Mouse (Mus musculus): Measurements from ENCODE around the gene Cotl1. TPM values are rescaled to one million over a fixed set of nuclear protein-coding genes. Genes with fewer than 3 reads are reported as not detected.
A peak's percentile ranks its signal among the peaks of the same experiment; 100 is the strongest.

Cotl1 gene
- total RNA-seq, 2 experiments from 2014 or later: 526 to 532 TPM

DNA sequence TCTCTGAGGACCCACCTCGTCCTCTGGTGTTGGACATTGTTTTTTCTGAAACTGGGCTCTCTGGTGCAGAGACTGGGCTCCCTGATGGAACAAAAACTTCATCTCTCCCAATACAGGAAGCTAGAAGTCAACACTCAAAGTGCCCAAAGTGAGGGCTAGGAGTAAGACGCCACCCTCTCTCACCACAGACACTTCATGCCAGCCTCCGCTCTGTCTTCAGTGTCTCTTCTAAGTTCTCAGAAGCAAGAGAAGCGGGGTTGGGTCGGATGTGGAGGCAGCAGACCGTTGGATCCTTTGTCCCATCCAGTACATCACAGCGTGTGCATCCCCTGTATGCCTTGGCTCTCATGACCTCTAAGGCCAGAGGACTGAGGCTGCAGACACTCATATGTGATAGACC, 50.8 kb downstream of the Cotl1 start:
- ATAC-seq (ENCODE audit: poor library complexity, severe bottlenecking): no peak

DNA sequence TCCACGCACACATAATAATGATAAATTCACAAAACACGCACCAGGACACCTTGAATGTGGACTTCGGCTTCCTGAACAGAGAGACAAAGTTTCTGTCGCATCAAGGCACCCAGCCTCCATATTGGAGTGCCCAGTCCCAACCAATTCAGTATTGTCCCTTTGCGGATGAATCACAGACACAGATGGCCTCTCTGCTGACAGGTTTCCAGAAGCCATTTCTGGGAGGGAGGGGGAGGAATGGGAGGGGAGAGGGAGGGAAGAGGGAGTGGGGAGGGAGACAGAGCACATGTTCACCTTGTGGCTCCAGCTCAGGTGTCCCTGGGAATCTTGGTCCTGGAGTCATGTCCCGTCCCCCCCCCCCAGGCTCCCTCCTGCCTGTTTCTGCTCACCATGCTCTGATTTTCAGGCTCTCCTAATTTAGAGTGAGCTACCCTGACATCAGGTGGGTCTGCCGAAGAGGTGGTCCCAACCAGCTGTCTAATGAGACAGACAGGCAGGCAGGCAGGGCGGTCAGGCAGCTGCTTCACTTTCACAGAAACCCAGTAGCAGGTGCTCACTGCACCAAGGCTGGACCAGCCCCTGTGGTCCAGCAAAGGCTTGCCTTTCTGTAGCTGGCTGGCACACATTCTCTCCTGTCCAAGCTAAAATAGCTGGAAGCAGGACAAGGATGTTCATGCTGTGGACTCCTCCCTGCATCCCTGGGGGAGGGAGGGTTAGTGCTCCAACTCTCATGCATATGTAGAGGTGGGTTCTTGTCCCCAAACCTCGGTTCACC, 51.5 kb downstream of the Cotl1 start:
- no peak for ATAC-seq (ENCODE audit: poor library complexity, severe bottlenecking)

DNA sequence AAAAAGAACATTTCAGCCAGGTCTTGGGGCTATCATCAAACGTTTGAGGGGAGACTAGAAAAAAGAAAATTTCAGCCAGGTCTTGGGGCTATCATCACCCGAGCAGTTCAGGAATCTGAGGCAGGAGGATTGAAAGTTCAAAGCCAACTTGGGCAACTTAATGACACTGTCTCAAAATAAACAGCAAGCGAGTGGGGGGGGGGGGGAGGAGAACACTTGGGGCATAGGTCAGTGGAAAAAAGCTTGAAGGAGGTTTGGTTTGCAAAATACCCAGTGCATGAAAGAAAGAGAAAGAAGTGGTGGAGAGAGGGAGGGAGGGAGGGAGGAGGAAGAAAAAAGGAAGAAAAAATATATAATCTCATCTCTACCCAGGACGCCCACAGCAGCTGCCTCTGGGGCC, 53.0 kb downstream of the Cotl1 start:
- ATAC-seq (ENCODE audit: poor library complexity, severe bottlenecking): no peak

- ATAC-seq (ENCODE audit: poor library complexity, severe bottlenecking): no peak
These were observed 53.5 kb downstream of the Cotl1 start for GRCm38 (mm10) chr8:119786871-119787270.

DNA sequence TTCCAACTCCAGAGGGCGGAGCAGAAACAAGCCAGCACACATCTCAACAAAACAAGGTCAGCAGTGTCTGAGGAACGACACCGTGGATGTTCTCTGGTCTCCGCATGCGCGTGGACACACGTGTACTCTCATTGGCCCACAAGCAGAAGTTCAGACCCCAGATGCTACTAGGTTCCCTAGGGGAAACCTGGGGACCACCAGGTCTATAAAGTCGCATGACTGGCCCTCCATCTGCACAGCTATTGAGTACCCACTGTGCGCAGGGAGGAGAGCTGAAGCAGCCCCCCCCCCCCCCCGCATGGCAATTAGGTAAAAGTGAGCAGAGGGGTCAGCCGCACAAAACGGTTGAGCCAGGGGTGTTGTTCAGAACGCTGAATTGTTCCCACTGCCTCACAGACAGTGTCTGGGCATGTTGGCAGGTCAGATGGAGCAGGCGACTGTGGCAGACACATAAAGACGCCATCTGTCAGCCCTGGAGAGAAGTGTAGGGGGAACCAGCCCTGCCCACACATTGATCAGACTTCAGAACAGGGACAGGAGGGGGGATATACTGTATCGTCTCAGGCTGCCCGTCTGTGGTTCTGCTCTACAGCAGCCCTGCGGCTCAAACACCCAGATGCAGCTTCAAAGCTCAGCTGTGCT, 54.5 kb downstream of the Cotl1 start:
- ATAC-seq (ENCODE audit: poor library complexity, severe bottlenecking): no peak

DNA sequence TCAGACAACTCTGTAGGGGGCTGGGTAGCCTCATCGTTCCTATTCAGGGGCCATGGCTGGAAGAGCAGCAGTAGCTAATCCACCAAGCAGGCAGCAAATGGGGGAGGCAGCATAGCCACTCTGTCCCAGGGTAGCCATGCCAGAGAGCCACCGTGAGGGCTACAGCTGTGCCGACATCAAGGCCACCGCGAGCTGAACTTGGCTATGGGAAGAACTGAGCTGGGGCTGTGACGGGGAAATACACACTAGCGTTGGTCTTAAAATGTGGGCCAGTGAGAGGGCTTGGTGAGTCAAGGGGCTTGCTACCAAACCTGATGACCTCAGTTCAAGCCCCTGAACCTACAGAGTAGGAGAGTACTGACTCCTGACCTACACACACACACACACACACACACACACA, 55.7 kb downstream of the Cotl1 start:
- ATAC-seq (ENCODE audit: poor library complexity, severe bottlenecking): peak; percentile 5; the same call in 1 of the 2 replicates

GRCm38 (mm10) chr8:119784141-119784574, 56.2 kb downstream of the Cotl1 start:
- peak; percentile 77 for ATAC-seq (ENCODE audit: poor library complexity, severe bottlenecking)

GRCm38 (mm10) chr8:119783579-119783978, 56.8 kb downstream of the Cotl1 start:
- ATAC-seq (ENCODE audit: poor library complexity, severe bottlenecking): no peak

DNA sequence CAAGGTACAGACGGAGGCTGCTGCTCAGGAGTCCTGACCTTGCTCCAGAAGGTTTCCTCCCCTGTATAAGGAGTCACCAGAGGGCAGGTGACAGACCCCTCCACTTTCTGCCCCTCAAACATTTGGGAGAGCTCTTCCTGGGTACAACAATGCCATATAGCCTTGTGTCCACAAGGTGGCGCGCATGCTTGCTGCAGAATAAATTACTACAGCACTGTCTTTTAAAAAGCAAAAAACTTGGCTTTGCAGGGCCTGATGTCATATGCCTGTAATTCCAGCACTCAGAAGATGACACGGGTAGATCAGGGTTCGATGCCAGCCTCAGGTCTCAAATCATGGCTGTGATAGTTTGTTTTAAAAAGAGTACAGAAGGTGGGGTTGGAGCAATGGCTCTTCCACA, 57.6 kb downstream of the Cotl1 start:
- 0 out of 2 replicates have a peak, but pooled peaks have one; percentile 6 for ATAC-seq (ENCODE audit: poor library complexity, severe bottlenecking)

- no peak for ATAC-seq (ENCODE audit: poor library complexity, severe bottlenecking)
These were observed 59.1 kb downstream of the Cotl1 start for GRCm38 (mm10) chr8:119781086-119781840.

GRCm38 (mm10) chr8:119780402-119781049, 59.8 kb downstream of the Cotl1 start:
- ATAC-seq (ENCODE audit: poor library complexity, severe bottlenecking): no peak

DNA sequence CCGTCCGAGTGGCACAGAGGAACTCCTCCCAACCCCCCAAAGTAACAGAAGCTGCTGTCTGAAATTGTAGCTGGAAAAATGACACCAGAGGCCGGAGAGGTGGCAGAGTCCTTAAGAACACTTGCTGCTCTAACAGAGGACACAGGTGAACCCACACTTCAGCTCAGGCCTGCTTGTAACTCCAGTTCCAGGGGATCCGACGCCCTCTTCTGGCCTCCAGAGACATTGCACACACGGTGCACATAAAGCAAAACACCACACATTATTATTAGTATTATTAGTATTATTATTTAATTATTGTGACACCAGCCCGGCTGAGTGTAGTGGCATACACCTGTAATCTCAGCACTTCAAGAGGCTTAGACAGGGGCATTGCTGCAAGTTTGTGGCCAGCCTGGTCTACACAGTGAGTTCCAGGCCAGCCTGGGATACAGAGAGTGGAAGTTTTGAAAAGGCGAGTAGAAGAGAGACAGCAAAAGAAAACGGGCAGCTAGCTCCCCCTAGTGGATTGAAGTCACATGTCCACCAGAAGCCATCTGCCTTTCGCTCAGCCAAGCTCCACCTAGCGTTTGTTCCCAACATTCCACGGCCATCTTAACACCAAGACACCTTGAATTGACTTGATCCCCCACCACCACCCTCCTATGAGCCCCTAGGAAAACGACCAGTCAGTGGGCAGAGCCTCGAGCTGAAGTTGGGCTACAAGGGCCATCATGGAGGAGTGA, 61.2 kb downstream of the Cotl1 start:
- ATAC-seq (ENCODE audit: poor library complexity, severe bottlenecking): peak; percentile 51

- peak; percentile 91 for ATAC-seq (ENCODE audit: poor library complexity, severe bottlenecking)
These were observed 62.1 kb downstream of the Cotl1 start, which contains the start of gene Tldc1 for GRCm38 (mm10) chr8:119778263-119778662. TSS of gene Tldc1 (minus strand) at chr8:119778416.

- peak; percentile 3 for ATAC-seq (ENCODE audit: poor library complexity, severe bottlenecking)
These were observed 62.6 kb downstream of the Cotl1 start for GRCm38 (mm10) chr8:119777765-119778164.

DNA sequence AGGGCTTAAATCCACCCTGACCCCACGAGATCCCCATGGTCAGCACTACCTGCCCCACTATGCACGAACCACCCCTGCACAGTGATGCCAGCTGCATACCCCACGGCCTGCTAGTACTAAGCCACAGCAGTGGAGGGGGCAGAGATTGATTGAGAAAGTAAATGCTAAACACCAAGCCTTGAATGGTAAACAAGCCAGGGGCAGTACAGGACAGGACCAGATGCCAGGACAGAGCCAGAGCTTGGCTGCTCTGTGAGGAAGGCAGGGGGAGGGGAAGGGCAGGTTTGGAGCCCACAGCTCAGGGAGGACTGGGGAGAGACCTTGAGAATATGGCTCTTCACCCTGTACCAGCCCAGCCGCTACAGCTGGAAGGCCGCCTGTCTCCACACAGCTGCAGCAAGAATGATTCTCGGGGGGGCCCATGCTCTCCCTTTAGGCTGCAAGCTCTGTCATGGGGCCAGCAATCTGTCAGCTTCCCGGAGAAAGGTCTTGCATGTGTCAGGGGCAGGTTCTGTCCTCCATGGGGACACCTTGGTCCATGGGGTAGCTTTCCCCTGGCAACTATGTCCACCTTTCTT, 63.6 kb downstream of the Cotl1 start:
- no peak for ATAC-seq (ENCODE audit: poor library complexity, severe bottlenecking)

GRCm38 (mm10) chr8:119765761-119766444, 74.4 kb downstream of the Cotl1 start:
- ATAC-seq (ENCODE audit: poor library complexity, severe bottlenecking): no peak

DNA sequence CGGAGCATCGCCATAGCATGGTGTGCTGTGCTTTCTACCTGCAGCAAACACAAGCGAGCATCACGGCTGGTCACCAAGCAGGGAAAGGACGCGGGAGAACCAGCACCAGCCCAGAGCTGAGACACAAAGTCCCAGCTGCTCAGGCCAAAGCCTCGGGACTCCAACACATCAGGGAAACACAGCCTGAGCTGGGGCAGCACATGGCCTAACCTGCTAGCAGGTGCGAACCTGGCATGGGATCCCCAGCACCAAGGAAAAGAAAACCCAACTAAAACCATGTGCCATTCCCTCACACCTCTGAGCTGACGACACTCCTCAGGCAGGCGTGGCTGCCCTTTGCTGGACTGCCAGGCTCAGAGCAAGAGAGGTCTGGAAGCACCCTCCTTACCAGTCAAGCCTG, 75.0 kb downstream of the Cotl1 start:
- no peak for ATAC-seq (ENCODE audit: poor library complexity, severe bottlenecking)

GRCm38 (mm10) chr8:119762226-119763220, 77.8 kb downstream of the Cotl1 start:
- 0 out of 2 replicates have a peak, but pooled peaks have one; percentile 24 for ATAC-seq (ENCODE audit: poor library complexity, severe bottlenecking)
